Mouse (Mus musculus) forebrain, postnatal 0 days (tissue): Measurements from ENCODE around the gene Hnrnph3. TPM values are rescaled to one million over a fixed set of nuclear protein-coding genes. Genes with fewer than 3 reads are reported as not detected.
"Not testable (repeated sequence)": the region's sequence is repeated elsewhere in the genome, so short reads cannot be mapped to it uniquely, and the experiment has no call there.

Experiments
- ATAC-seq: fragments of 200-750 bp; cut with Nextera tagmentation; 2 replicates; pipeline ENCODE4 v1.8.0; 2017; ENCODE audit warnings: mild to moderate bottlenecking, moderate library complexity
- DNase-seq: peaks from one replicate; pipeline ENCODE4 v3.0.0-alpha.2; 2015
- H3K27ac ChIP-seq: fragments of 300-500 bp; sonication (generic); 2 replicates; pipeline ENCODE4 v1.5.1; 2014; ENCODE audit warnings: low read depth, mild to moderate bottlenecking, antibody characterized with exemption, low read length, moderate library complexity, mixed read lengths
- H3K27me3 ChIP-seq: fragments of 300-500 bp; sonication (generic); 2 replicates; pipeline ENCODE4 v1.6.1; 2014; ENCODE audit warnings: mild to moderate bottlenecking, low read length, mixed read lengths; ENCODE audit not compliant: insufficient read depth
- H3K36me3 ChIP-seq: fragments of 300-500 bp; sonication (generic); 2 replicates; pipeline ENCODE4 v1.6.1; 2014; ENCODE audit warnings: mild to moderate bottlenecking, moderate library complexity; ENCODE audit not compliant: insufficient read depth
- H3K4me1 ChIP-seq: fragments of 300-500 bp; sonication (generic); 2 replicates; pipeline ENCODE4 v1.6.1; 2014; ENCODE audit warnings: antibody characterized with exemption; ENCODE audit not compliant: insufficient read depth
- H3K4me2 ChIP-seq: fragments of 300-500 bp; sonication (generic); 2 replicates; pipeline ENCODE4 v1.6.1; 2014; ENCODE audit warnings: low read depth, mild to moderate bottlenecking, moderate library complexity
- H3K4me3 ChIP-seq: fragments of 300-500 bp; sonication (generic); 2 replicates; pipeline ENCODE4 v1.5.1; 2014; ENCODE audit warnings: low read depth, low read length, mixed read lengths
- H3K9ac ChIP-seq: fragments of 300-500 bp; sonication (generic); 2 replicates; pipeline ENCODE4 v1.6.1; 2014; ENCODE audit warnings: mild to moderate bottlenecking
- H3K9me3 ChIP-seq: fragments of 300-500 bp; sonication (generic); 2 replicates; pipeline ENCODE4 v1.6.1; 2016; ENCODE audit warnings: low read length
- CTCF ChIP-seq: sonication (generic); IDR thresholded peaks from 2 replicates; pipeline ENCODE4 v1.5.1; 2016; ENCODE audit warnings: antibody characterized with exemption, control low read depth, low read depth
- WGBS: fragments of 180-500 bp; shearing (Covaris S2); extraction: QIAGEN DNeasy Blood & Tissue Kit; methylation state at CpG from one replicate; pipeline ENCODE4 v1.1.7; 2014; 5-methylcytosine and 5-hydroxymethylcytosine counted together
- polyA plus RNA-seq: library from polyadenylated mRNA; unstranded; fragments of >200 nt; fragmentation: Nextera tagmentation; extraction: Ambion mirVana; gene quantifications from 2 replicates; pipeline ENCODE4 v1.2.1, GENCODE M21; 2015
- total RNA-seq: library from RNA; depleted of rRNA; stranded (reverse); fragments of >200 nt; gene quantifications from 2 replicates; pipeline ENCODE4 v1.2.3, GENCODE M21; 2014

The Hnrnph3 gene
- total and polyA plus RNA-seq, 2 experiments from 2014 or later, result 18.1 to 76.9 TPM

DNA sequence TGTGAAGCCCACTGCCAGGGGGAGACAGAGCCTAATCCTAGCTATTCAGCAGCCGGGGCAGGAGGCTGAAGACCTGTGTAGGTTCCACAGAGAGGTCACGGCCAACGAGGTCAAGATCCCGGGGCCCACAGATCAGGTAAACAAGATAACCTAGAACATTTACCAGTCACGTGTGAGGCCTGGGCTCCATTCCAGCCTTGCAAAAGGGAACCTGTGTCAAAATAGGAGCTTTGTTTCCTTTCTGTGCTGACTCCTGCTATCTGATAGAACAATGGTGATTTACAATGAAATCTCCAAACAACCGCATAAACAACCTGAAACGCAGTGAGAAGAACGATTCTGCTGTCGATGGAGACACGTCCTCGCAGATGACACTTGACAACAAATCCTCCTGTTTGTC, 36.4 kb upstream of the Hnrnph3 start:
- TF ChIP-seq CTCF, result no peak
- no peaks in the 10 kb centered on the region for H3K4me1 ChIP-seq
- no peak overlapping the region for H3K9ac ChIP-seq
- H3K36me3 ChIP-seq, result no peaks in the 10 kb centered on the region
- H3K27ac ChIP-seq, result no peak overlapping the region
- no peak for ATAC-seq
- no peak overlapping the region for H3K4me3 ChIP-seq
- no peaks in the 10 kb centered on the region for H3K9me3 ChIP-seq
- H3K4me2 ChIP-seq, result no peak overlapping the region
- no peak for DNase-seq
- 47% methylated on average over 11 of the region's 11 CpGs for WGBS
- H3K27me3 ChIP-seq, result no peaks in the 10 kb centered on the region

DNA sequence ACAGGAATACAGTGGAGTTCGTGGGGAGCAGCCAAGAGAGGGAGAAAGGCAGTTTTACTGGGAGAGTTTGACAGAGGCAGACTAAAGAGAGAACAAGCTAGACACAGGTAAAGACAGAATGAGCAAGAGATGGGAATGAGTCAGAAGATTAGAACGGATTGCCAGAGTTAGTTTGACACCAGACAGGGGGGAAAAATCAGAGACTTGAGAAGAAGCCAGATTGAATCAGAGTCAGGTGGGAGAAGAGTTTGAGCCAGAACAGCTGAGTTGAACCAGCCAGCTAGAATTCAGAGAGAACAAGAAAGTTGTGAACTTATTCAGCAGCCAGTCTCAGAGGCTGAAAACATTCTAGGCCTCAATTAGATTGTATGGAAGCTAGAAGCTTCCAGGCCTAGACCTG, 35.8 kb upstream of the Hnrnph3 start, which contains the start of gene Pbld1:
Pbld1 (plus strand) TSS at position 301 of the 400 bp plus-strand sequence.
- Histone ChIP-seq H3K9ac (no peak within 1 kb of the TSS), H3K4me1 (no peaks in the 10 kb centered on the region), H3K36me3 (no peaks in the 10 kb centered on the region), H3K9me3 (no peaks in the 10 kb centered on the region), H3K27me3 (no peaks in the 10 kb centered on the region), H3K4me2 (no peak within 1 kb of the TSS), H3K4me3 (no peak within 1 kb of the TSS), H3K27ac (no peak within 1 kb of the TSS)
- no peak for TF ChIP-seq CTCF
- no peak for ATAC-seq
- no peak for DNase-seq
- WGBS, result 80% methylated on average over 2 of the region's 2 CpGs

DNA sequence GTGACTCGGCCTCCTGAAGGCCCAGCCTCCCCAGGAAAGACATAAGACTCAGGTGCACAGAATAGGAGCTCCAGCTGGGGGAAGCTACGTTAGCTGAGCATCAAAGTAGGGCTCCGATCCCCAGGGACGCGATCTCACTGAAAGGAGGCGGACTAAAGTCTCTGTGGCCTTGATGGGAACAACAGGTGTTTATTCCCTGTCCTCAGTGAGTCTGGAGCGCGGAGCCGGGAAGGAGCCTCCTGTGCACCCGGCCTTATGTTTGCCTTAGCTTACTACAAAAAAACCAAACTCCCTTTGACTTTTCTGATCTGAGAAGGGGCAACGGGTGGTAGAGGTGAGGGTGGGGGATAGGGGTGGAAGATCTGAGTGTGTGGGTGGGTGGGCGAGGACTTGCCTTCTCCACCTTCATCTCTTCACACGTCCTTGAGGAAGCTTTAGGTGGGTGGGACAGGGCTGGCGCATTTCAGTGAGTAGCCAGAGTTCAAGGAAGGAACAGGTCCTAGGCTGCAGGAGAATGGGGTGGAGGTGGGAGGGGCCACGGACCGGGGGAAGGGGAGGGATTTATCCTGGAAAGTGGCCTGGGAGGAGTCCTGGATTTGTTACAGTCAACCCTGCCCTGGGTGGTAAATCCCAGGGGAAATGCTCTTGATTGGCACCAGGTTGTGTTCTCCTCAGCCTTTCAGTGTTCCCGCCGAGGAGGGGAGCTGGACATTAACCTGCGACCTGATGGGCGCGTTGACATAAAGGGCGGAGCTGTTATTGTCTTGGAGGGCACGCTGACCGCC, 33.1 kb upstream of the Hnrnph3 start:
- no peaks in the 10 kb centered on the region for H3K27me3 ChIP-seq
- no peaks in the 10 kb centered on the region for H3K9me3 ChIP-seq
- ATAC-seq (no peak), DNase-seq (no peak)
- TF ChIP-seq CTCF, result no peak
- WGBS, result 50% methylated on average over 24 of the region's 24 CpGs
- no peak overlapping the region for H3K4me3 ChIP-seq
- H3K4me1 ChIP-seq, result no peaks in the 10 kb centered on the region
- H3K9ac ChIP-seq, result no peak overlapping the region
- H3K4me2 ChIP-seq, result no peak overlapping the region
- no peak overlapping the region for H3K27ac ChIP-seq
- H3K36me3 ChIP-seq, result no peaks in the 10 kb centered on the region

DNA sequence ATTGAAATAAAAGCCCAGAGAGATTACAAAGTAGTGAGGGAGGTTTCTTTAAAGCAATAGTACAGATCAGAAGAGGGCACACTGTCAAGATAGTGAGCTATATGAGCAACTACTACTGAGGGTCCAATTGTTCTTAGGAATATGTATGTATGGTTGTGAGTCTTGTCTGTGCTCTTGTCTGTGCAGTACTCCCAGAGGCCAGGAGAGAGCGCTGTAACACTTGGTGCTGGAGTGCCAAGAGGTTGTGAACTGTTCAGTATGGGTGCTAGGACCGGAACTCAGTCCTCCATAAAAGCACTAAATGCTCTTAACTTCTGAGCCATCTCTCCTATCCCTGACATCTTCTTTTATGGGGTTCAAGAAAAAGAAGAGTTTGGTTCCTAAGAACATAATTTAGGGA, 30.6 kb upstream of the Hnrnph3 start:
- Histone ChIP-seq H3K27ac (no peak overlapping the region), H3K9me3 (no peaks in the 10 kb centered on the region), H3K4me1 (no peaks in the 10 kb centered on the region), H3K4me3 (no peak overlapping the region), H3K27me3 (no peaks in the 10 kb centered on the region), H3K4me2 (no peak overlapping the region), H3K36me3 (no peaks in the 10 kb centered on the region), H3K9ac (no peak overlapping the region)
- ATAC-seq (no peak), DNase-seq (no peak)
- WGBS, result 78% methylated on average over 2 of the region's 2 CpGs
- TF ChIP-seq CTCF, result 0 out of 2 replicates have a peak, but pooled peaks have one; percentile 9

DNA sequence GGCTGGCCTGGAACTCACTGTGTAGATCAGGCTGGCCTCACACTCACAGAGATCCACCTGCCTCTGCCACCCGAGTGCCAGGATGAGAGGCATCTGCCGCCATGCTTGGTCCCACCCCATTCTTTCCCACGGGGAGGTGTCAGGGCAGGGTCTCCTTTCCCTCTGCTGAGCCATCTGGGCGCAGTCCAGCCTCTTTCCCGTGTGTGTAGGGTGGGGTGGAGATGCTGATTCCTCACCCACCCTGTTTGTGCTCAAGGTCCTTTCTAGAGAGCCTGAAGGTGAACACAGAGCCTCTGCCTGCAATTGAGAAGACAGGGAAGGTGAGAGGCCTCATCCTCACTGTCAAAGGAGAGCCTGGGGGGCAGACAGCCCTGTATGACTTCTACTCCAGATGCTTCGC, 30.1 kb upstream of the Hnrnph3 start:
- not testable (repeated sequence) for ATAC-seq, H3K4me2 ChIP-seq, H3K9ac ChIP-seq, H3K27me3 ChIP-seq, H3K4me3 ChIP-seq, H3K4me1 ChIP-seq, H3K27ac ChIP-seq, H3K9me3 ChIP-seq, DNase-seq, H3K36me3 ChIP-seq
- 89% methylated on average over 6 of the region's 6 CpGs for WGBS

DNA sequence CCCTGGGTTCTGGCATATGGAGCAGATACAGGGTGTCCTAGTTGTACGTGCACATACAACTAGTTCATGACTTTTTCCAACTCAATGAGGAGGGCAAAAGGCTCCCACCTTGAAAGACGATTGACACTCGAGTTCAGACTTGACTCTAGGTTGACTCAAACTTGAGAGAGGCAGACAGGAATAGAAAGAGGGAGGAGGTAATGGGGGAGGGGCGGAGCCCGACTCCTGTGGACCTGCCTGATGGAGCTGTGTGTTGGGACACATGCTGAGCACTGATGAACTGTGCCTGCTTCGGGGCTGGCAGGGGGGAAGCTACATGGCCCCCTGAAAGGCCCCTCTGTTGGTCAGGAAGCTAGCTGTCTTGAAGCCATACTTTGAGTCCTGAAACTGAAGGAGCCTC, 29.0 kb upstream of the Hnrnph3 start:
- WGBS, result 60% methylated on average over 6 of the region's 6 CpGs
- no peak overlapping the region for H3K27ac ChIP-seq
- no peak for TF ChIP-seq CTCF

DNA sequence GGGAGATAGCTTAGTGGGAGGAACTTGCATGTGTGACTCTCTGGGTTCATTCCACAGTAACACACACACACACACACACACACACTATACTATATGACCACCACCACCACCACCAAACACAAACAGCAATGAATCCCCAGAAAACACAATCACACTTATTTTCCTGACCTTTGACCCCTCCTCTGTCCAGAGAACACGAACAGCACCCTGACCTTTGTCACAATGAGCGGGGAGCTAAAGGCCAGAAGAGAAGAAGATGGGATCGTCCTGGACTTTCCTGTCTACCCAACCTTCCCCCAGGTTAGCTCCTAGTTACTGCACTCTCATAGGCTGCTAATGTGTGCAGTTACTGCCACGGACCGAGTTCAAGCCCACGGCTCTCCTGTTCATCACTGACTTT, 28.0 kb upstream of the Hnrnph3 start:
- no peaks in the 10 kb centered on the region for H3K27me3 ChIP-seq
- no peaks in the 10 kb centered on the region for H3K9me3 ChIP-seq
- no peak overlapping the region for H3K4me3 ChIP-seq
- no peak for DNase-seq
- TF ChIP-seq CTCF, result no peak
- H3K36me3 ChIP-seq, result no peaks in the 10 kb centered on the region
- 87% methylated on average over 6 of the region's 6 CpGs for WGBS
- no peak overlapping the region for H3K27ac ChIP-seq
- ATAC-seq, result no peak
- no peak overlapping the region for H3K4me2 ChIP-seq
- no peak overlapping the region for H3K9ac ChIP-seq
- H3K4me1 ChIP-seq, result no peaks in the 10 kb centered on the region

More for the DNA sequence above, 29.0 kb upstream of the Hnrnph3 start:
- H3K9me3 ChIP-seq, result no peaks in the 10 kb centered on the region
- ATAC-seq, result no peak
- no peak overlapping the region for H3K9ac ChIP-seq
- H3K4me1 ChIP-seq, result no peaks in the 10 kb centered on the region
- H3K4me3 ChIP-seq, result no peak overlapping the region
- DNase-seq, result no peak
- no peak overlapping the region for H3K4me2 ChIP-seq
- no peaks in the 10 kb centered on the region for H3K36me3 ChIP-seq
- no peaks in the 10 kb centered on the region for H3K27me3 ChIP-seq
